Mouse (Mus musculus): Measurements from ENCODE around the gene Itpkc. TPM values are rescaled to one million over a fixed set of nuclear protein-coding genes. Genes with fewer than 3 reads are reported as not detected.

Itpkc gene
- total RNA-seq, 2 experiments from 2014 or later: 7.6 to 8.7 TPM

DNA sequence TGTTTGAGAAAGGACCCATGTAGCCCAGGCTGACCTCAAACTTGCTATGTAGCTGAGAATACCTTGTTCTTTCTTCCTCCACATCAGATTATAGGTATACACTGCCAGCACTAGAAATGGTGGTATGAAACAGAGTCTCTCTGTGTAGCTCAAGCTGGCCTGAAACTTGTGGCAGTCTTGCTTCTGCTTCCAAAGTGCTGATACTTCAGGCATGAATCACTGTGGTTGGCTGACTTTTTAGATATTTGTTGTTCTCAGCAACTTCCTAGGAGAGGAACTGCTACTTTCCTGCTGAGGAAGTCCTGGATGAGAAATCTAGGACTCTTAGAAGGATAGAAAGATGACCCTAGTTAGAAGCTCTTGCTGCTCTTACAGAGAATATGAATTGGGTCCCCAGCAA is 30.1 kb downstream of the Itpkc start:
- intact Hi-C loops (cut with DNase I): no loop called here
- no peak for DNase-seq (ENCODE audit: extremely low spot score in 1 of 2, low spot score in 2 of 2)

DNA sequence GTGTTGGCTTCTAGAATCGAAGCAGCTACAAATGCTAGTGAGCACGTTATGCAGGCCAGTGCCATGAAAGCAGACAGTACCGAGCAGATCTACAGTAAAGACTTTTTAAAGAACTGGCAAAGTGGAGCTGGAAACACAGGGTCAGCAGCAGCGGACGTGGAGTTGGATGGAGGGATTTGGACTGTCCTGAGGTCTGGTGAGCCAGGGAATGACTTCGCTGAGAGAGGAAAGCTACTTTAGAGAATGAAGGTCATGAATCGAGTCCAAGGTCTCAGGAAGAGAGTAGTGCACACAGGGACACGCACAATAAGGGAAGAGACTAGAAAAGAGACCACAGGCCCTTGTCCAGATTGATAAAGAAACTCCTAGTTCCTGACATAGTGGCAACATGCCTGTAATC is 30.8 kb downstream of the Itpkc start:
- DNase-seq (ENCODE audit: extremely low spot score in 1 of 2, low spot score in 2 of 2): no peak
- intact Hi-C loops (cut with DNase I): no loop called here

DNA sequence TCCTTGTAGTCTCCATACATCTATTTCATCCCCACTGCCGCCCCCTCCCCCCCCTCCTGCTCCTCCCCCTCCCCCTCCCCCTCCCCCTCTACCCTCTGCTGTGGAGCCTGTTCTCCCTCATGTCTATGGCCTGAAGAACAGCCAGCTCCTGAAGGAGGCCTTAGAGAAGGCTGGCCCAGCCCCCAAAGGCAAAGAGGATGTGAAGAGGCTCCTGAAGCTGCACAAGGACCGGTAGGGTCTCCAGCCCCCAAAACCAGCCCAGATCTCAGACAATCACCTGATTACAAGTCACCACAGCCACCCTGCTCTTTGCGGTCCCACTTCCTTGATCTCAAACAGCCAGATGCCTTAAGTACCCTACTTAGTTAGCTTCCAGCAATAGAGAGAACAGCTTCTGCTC is 31.3 kb downstream of the Itpkc start:
- DNase-seq (ENCODE audit: extremely low spot score in 1 of 2, low spot score in 2 of 2): no peak
- intact Hi-C loops (cut with DNase I): no loop called here

DNA sequence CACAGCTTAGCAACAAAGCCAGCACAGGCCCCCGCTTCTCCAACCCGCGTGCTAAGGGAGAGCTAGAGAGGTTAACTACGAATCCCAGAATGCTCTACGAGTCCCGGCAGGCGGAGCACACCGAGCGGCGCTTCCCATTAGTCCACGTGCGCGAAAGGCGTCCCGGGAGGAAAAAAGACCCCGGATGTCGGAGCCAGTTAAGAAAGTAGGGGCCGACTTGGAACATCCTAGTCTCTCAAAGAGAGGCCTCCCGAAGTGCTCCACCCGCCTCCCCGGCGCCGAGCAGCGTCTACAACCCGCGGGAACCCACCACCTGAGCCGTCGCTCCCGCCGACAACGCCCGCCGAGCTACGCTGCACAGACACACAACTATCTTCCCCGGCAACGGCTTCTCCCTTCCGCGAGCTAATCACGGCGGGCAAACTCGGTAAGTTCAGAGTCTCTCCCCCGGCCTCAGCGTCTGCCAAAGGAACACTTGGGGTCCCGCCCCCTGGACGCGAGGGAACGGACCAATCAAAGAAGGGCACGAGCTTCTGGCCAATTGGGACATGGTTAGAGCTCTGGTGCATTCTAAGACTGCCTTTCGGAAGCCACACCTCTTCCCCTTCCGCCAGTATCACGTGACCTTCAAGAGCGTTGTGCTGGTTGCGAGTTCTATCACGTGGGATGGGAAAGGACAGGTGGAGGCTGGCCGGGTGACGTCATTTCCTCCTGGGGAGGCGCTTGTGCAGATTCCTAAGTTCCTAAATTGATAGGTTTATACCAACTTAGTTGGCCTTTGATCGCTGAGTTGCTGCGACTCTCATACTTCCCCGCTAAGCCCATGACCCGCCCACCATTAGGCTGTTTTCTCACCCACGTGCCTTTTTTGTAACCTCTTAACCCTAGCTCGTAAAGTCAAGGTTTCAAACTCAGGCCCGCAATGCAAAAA is 32.5 kb downstream of the Itpkc start, which contains the start of the genes BC024978 and Snrpa:
Gene BC024978 (plus strand): TSS at position 101 of the 931 bp plus-strand sequence.
Gene Snrpa (minus strand): TSS at position 591 of the 931 bp plus-strand sequence.
- DNase-seq (ENCODE audit: extremely low spot score in 1 of 2, low spot score in 2 of 2): peak; percentile 97 to 99
- intact Hi-C loops (cut with DNase I): no loop called here

DNA sequence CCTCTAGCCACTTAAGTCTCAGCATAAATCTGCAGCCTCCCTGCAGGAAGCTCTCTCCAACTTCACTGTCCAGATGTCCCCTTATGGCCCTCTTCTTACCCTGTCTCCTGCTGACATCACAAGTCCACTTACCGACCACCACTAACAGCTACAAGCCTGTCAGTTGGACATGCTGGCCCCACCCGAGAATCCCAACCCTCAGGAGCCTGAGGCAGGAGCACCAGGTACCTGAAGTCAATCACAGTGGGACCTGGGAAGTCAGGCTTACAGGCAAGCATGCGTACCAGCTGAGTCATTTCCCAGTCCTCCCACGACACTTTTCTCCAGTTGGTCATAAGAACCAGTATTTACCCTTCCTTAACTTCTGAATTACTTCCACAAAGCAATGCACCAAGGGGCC is 34.7 kb downstream of the Itpkc start:
- no peak for DNase-seq (ENCODE audit: extremely low spot score in 1 of 2, low spot score in 2 of 2)
- intact Hi-C loops (cut with DNase I): no loop called here

DNA sequence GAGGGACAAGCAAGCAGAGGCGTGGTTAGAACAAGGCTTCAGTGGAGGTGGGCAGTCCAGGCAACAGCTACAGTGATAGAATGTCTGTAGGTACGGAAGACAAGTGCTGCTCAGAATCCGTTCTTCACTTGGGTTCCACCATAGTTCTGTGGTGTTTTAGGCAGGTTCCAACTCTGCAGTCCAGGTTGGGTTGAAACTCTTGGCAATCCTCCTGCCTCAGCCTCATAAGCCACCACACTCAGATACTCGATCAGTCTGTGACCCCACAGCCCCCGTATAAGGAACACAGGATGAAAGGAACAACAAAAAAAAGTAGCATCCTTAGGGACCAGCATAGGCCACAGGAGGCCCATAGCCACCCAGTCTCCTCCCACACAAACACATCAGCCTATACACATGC is 36.0 kb downstream of the Itpkc start:
- DNase-seq (ENCODE audit: extremely low spot score in 1 of 2, low spot score in 2 of 2): no peak
- intact Hi-C loops (cut with DNase I): no loop called here

DNA sequence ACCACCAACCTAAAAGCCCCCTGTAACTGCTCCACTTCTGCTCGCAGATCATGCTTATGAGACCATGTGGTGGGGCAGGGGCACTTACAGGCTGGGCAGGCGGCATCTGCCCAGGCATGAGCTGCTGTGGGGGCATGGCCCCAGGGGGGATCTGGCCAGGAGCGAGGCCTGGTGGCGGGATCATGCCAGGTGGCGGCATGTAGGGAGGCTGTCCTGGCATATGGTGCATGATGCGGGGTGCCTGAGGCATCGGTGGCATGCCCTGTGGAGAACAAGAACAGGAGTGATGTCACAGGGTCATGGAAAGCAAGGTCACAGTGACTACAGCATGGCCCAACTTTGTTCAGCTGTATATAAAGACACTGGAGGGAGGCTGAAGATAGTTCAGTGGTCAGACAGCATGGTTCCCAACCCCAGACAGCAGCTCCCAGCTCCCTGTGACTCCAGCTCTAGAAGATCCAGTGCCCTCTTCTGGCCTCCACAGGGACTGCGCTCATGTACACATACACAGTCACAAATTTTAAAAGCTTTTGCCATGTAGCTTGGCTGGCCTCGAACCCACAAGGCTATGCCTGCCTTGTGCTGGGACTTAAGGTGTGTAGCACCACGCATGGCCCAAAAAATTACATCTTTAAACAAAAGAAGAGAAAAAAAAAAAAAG is 39.1 kb downstream of the Itpkc start:
- DNase-seq (ENCODE audit: extremely low spot score in 1 of 2, low spot score in 2 of 2): no peak
- intact Hi-C loops (cut with DNase I): no loop called here

DNA sequence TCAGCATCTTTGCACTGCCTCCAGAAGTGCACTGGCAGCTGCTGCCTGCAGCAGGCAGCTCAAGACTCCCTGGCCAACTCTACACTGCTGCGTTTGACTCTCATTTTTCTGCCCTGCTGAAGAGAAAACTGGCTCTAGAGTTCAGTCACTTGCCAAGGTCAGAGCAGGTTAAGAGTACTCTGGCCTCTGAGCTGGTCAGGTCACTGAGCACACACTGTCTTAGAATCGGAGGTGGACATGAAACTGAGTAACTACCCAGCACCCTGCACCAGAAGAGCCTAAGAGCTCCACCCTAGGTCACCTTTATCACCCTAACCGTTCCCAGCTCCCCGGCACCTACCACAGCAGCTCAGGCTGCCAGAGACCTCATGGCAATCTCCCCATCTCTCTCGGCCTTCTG is 42.5 kb downstream of the Itpkc start:
- intact Hi-C loops (cut with DNase I): no loop called here
- DNase-seq (ENCODE audit: extremely low spot score in 1 of 2, low spot score in 2 of 2): no peak

DNA sequence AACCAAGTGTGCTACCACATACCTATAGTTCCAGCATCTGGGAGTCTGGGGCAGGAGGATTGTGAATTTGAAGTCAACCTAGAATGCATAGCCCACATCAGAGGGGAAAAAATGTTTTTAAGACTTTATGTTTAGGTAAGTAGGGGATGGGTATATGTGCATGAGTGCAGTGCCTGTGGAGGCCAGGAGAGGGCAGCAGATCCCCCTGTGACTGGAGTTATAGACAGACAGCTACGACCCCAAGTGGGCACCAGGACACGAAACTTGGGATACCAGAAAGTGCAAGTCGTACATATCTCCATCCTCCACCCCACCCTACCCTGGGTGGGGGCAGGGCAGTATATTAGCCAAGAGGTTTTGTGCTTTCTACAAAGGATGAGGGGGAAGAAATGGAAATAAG is 43.5 kb downstream of the Itpkc start:
- intact Hi-C loops (cut with DNase I): no loop called here
- no peak for DNase-seq (ENCODE audit: extremely low spot score in 1 of 2, low spot score in 2 of 2)

DNA sequence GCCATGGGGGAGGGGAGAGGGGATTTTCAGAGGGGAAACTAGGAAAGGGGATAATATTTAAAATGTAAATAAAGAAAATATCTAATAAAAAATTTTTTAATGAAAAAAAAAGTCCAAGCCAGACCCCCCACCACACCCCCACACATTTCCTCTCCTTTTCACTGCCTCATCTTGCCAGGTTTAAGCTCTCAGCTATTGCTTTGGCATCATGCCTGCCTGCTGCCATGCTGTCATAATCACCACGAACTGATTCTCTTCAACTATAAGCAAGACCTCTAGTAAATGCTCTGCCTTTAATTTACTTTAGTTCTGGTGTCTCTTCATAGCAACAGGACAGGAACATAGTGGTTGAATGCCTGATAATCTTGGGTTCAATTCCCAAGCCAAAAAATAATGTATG is 46.0 kb downstream of the Itpkc start:
- intact Hi-C loops (cut with DNase I): no loop called here

DNA sequence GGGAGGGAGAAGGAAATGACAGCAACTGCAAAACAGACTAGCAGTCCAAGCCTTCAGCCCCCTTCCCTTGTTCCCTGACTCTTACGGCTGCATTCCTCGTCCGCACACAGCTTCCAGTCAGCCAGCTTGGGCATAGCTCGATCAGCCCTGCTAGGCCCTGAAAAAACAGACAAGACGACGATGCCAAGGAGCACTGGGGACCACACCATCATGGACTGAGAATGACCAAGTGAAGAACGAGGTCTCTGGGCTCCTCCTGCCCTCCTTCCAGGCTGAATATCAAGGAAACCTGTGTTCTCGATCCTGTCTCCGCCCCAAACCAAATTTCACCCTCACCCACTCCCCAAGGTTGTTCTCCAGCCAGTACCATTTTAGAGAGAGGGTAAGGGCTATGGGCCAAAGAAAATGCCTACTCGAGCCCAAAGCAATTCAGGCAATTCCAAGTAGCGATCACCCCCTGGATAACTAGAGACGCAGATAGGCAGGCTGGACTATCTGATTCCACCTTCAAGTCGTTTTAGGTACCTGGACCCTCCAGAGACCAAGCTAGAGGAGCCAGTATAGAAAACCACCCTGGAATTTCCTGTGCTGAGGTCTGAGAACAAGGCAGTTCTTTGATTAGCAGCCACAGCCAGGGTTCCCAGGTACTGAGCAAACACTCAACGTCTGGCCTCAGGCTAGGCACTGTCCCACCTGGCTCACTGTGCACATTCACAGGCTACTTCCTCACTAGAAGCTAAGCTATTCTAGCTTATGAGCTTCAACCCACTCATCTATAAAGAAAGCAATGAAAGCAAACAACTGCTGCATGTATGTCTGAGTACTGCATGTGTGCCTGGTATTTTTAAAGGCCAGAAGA is 47.4 kb downstream of the Itpkc start, which contains the start of the genes Gm21983 and Mia:
Gene Gm21983 (minus strand): TSS at position 250 of the 859 bp plus-strand sequence.
Gene Mia (minus strand): TSS at position 321 of the 859 bp plus-strand sequence.
- intact Hi-C loops (cut with DNase I): no loop called here
- DNase-seq (ENCODE audit: extremely low spot score in 1 of 2, low spot score in 2 of 2): no peak

More for the DNA sequence above, 46.0 kb downstream of the Itpkc start:
- DNase-seq (ENCODE audit: extremely low spot score in 1 of 2, low spot score in 2 of 2): no peak

DNA sequence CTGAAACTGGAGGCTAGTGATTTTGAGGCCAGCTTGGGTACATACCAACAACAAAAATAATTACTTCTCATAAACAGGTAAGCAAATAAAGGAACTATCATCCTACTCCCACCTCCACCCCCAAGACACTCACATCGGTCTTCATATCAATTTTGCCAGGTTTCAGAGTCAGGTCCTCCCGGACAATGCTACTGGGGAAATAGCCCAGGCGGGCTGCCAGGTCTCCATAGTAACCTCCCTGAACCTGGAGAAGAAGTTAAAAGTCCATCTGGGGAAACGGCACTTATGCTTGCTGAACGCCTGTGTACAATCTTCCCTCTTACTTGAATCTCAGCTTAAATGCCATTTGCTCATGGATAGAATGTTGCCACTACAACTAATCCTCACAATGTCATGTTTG is 48.4 kb downstream of the Itpkc start:
- peak in 1 of 2 experiments; percentile 50 for DNase-seq (ENCODE audit: extremely low spot score in 1 of 2, low spot score in 2 of 2)
- intact Hi-C loops (cut with DNase I): no loop called here

DNA sequence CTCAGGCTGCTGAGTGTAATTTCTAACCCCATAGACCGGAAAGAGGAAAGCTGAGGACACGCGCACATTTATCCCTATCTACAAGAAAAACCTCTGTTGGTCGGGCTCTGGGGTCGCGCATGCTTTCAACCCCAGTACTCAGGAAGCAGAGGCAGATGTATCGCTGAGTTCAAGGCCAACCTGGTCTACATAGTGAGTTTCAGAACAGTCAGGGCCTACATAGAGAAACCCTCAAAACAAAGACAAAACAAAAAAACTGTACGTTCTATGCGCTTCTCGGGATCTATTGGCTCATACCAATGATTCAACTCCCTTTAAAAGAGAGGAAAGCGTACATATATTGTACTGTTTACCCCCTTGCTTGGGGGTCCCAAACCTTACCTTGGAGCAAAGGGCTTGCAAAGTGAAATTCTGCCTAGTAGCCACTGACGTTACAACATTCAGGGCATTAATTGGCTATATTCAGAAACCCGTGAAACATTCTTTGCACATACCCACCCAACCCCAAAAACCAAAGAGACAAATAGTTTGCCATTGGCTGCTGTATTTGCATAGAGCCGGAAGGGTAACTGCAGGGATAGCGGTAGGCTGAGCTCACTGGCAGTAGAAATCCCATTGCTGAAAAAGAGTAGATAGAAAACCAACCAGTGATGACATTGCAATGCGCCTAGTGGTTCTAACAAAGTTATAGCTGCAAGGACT is 49.1 kb downstream of the Itpkc start:
- no peak for DNase-seq (ENCODE audit: extremely low spot score in 1 of 2, low spot score in 2 of 2)
- intact Hi-C loops (cut with DNase I): no loop called here

DNA sequence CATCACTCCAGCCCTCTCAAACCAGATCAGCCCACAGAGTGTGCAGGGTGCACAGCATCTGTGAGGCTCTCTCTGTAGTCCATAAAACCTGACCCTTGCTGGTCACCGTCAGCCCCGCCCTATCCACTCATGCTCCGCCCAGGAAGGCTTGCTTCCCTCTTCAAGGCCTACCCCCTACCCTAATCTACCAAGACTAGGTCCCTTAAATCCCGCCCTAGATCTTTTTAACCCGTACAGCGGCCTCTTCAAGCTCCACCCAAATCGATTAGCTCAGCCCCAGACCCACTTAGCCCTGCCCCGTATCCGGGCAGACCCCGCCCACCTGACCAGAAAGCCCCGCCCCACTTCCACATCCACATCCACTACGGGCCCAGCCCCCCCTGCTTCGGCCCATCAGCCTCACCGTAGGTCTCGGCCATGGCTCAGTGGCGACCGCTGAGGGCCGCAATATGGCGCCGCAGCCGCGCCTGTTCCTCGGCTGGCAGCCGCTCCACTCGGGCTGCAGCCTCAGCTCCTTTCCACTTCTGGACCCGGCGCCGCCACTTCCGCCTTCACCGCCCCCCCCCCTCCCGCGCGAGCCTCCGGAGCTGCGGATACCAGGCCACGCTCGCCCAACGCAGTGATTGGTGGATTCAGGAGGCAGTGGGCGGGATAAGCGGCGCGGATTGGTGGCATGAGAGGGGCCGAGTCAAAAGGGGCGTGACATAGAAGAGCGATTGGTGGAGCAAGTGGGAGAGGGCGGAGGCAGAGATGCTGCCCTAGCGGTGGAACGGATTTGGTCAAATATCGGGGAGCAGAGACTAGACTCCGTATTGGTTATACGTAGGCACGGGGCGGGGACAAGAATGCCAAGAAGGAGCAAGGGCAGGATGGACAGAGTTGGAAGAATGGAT is 49.9 kb downstream of the Itpkc start, which contains the start of gene Rab4b:
Gene Rab4b (minus strand): TSS at position 573 of the 893 bp plus-strand sequence.
- intact Hi-C loops (cut with DNase I): no loop called here
- DNase-seq (ENCODE audit: extremely low spot score in 1 of 2, low spot score in 2 of 2): peak; percentile 99 to 100

DNA sequence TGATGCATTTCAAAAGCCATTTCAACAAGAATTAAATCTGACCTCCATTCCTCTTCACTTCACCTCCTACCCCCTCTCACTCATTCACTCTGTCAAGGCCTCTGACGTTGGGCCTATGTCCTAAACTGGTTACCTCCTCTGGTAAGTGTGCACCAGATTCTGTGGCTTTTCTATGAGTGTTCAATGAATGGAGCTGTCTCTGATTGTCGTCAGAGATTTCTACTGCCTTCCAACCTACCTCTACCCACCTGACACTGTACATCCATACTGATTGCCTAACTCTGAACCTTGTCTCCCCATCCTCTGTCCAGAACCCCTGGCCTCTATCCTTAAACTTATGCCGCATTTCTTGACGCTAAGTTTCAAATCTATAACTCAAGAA is 50.5 kb downstream of the Itpkc start:
- no peak for DNase-seq (ENCODE audit: extremely low spot score in 1 of 2, low spot score in 2 of 2)
- intact Hi-C loops (cut with DNase I): no loop called here

DNA sequence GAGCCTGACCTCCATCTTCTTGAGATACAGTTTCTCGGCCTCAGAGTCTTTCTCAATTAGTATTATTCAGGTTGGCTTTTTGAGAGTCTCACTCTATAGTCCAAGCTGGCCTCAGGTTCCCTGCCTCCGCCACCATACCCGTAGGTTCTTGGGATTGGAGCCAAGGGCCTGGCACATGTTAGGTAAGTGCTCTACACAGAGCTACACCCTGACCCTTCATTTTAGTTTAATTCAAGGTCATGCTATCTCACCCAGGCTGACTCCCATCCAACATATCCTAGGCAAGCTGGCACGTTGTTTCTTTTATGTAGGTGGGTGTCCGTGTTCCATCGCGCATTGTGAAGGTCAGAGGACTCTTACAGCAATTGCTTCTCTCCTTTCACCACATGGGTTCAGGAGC is 53.6 kb downstream of the Itpkc start:
- intact Hi-C loops (cut with DNase I): no loop called here
- no peak for DNase-seq (ENCODE audit: extremely low spot score in 1 of 2, low spot score in 2 of 2)

DNA sequence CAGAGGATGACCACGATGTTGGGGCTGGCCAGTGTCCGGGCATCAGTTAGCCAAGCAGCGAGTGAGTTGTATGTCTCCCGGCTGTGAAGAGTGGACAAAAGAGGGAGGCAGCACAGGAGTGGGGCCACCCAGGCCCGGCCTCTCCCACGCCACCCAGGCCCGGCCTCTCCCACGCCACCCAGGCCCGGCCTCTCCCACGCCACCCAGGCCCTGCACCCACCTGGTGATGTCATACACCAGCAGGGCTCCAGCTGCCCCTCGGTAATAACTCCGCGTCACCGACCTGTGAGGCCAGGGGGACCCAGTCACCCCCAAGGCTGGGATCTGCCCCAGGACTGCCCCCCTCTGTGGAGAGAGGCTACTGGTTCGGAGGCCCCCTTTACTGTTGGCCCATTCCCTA is 54.0 kb downstream of the Itpkc start:
- DNase-seq (ENCODE audit: extremely low spot score in 1 of 2, low spot score in 2 of 2): peak in 1 of 2 experiments; percentile 42
- intact Hi-C loops (cut with DNase I): no loop called here
